Mouse (Mus musculus): ENCODE measurements around the gene Cdk2ap2.

- no peak for TF ChIP-seq POLR2A (IDR thresholded peaks at IDR 0.05; ENCODE audit: low read depth, low read length)
- no peak for TF ChIP-seq CTCF (conservative IDR thresholded peaks at IDR 0.05; ENCODE audit: insufficient read depth, insufficient read length, low read depth, low read length)
These were observed 26.2 kb upstream of the Cdk2ap2 start for GRCm38 (mm10) chr19:4070756-4071155.
